Mouse (Mus musculus) limb, embryonic 15.5 days (tissue): ENCODE measurements at regions not wholly inside any gene's neighbourhood (a gene's known extent, or its start where the extent isn't known, plus 50 kb on each side); places are given as distances from the start of the nearest gene placed in this dataset.

ENCODE experiments used
- ATAC-seq: fragments of 200-750 bp; cut with Nextera tagmentation; 2 replicates; pipeline ENCODE4 v1.8.0; 2017; ENCODE audit warnings: low read depth, moderate TSS enrichment; ENCODE audit not compliant: insufficient number of reproducible peaks, low FRiP score, low TSS enrichment
- H3K27ac ChIP-seq: fragments of 300-500 bp; sonication (generic); 2 replicates; pipeline ENCODE4 v1.5.1; 2015; ENCODE audit warnings: moderate library complexity, mild to moderate bottlenecking, inconsistent platforms
- H3K27me3 ChIP-seq: fragments of 300-500 bp; sonication (generic); 2 replicates; pipeline ENCODE4 v1.6.1; 2015; ENCODE audit warnings: inconsistent platforms
- H3K36me3 ChIP-seq: fragments of 300-500 bp; sonication (generic); 2 replicates; pipeline ENCODE4 v1.6.1; 2015; ENCODE audit warnings: inconsistent platforms
- H3K4me1 ChIP-seq: fragments of 300-500 bp; sonication (generic); 2 replicates; pipeline ENCODE4 v1.6.1; 2015; ENCODE audit warnings: inconsistent platforms
- H3K4me2 ChIP-seq: fragments of 300-500 bp; sonication (generic); 2 replicates; pipeline ENCODE4 v1.6.1; 2015; ENCODE audit warnings: mild to moderate bottlenecking, inconsistent platforms
- H3K4me3 ChIP-seq: fragments of 300-500 bp; sonication (generic); 2 replicates; pipeline ENCODE4 v1.5.1; 2015; ENCODE audit warnings: mild to moderate bottlenecking, inconsistent platforms
- H3K9ac ChIP-seq: fragments of 300-500 bp; sonication (generic); 2 replicates; pipeline ENCODE4 v1.6.1; 2015; ENCODE audit warnings: inconsistent platforms
- H3K9me3 ChIP-seq: fragments of 300-500 bp; sonication (generic); 2 replicates; pipeline ENCODE4 v1.6.1; 2016; ENCODE audit warnings: inconsistent platforms
- WGBS: fragments of 180-500 bp; shearing (Covaris S2); methylation state at CpG from one replicate; pipeline ENCODE4 v1.1.7; 2015; 5-methylcytosine and 5-hydroxymethylcytosine counted together

- 14% methylated on average over 4 of the region's 4 CpGs for WGBS
- peak; percentile 71; the same call in 1 of the 2 replicates for ATAC-seq
- H3K27ac ChIP-seq: no peak overlapping the region
- no peak overlapping the region for H3K4me2 ChIP-seq
- H3K4me3 ChIP-seq: no peak overlapping the region
- H3K4me1 ChIP-seq: peaks cover 4% of the 10 kb centered on the region; the same call in 1 of the 2 replicates
- H3K36me3 ChIP-seq: no peaks in the 10 kb centered on the region
- no peak overlapping the region for H3K9ac ChIP-seq
- no peaks in the 10 kb centered on the region for H3K9me3 ChIP-seq
- no peaks in the 10 kb centered on the region for H3K27me3 ChIP-seq
These were observed 94.1 kb upstream of the Vgll3 start for GRCm38 (mm10) chr16:65720953-65721352.

GRCm38 (mm10) chr16:65725559-65726269 is 89.3 kb upstream of the Vgll3 start:
- Histone ChIP-seq H3K9me3 (no peaks in the 10 kb centered on the region), H3K36me3 (no peaks in the 10 kb centered on the region), H3K27ac (no peak overlapping the region), H3K27me3 (no peaks in the 10 kb centered on the region), H3K4me2 (no peak overlapping the region), H3K9ac (no peak overlapping the region), H3K4me3 (no peak overlapping the region), H3K4me1 (peaks cover 4% of the 10 kb centered on the region; the same call in 1 of the 2 replicates)
- 82% methylated on average over 5 of the region's 5 CpGs for WGBS
- ATAC-seq: no peak

GRCm38 (mm10) chr16:65726289-65726688 is 88.8 kb upstream of the Vgll3 start:
- no peaks in the 10 kb centered on the region for H3K27me3 ChIP-seq
- WGBS: 80% methylated on average over 3 of the region's 3 CpGs
- no peak overlapping the region for H3K27ac ChIP-seq
- ATAC-seq: no peak
- no peak overlapping the region for H3K9ac ChIP-seq
- H3K4me1 ChIP-seq: no peaks in the 10 kb centered on the region
- no peak overlapping the region for H3K4me2 ChIP-seq
- H3K4me3 ChIP-seq: no peak overlapping the region
- H3K36me3 ChIP-seq: no peaks in the 10 kb centered on the region
- no peaks in the 10 kb centered on the region for H3K9me3 ChIP-seq

GRCm38 (mm10) chr16:65729322-65729721 is 85.7 kb upstream of the Vgll3 start:
- ATAC-seq: no peak
- no peak overlapping the region for H3K4me3 ChIP-seq

GRCm38 (mm10) chr16:65739652-65740051 is 75.4 kb upstream of the Vgll3 start:
- Histone ChIP-seq H3K4me3 (no peak overlapping the region), H3K4me2 (no peak overlapping the region), H3K27ac (no peak overlapping the region), H3K27me3 (no peaks in the 10 kb centered on the region), H3K36me3 (no peaks in the 10 kb centered on the region), H3K4me1 (no peaks in the 10 kb centered on the region), H3K9me3 (no peaks in the 10 kb centered on the region), H3K9ac (no peak overlapping the region)
- ATAC-seq: no peak
- WGBS: 89% methylated on average over 3 of the region's 3 CpGs

More at GRCm38 (mm10) chr16:65729322-65729721, 85.7 kb upstream of the Vgll3 start:
- H3K27ac ChIP-seq: no peak overlapping the region
- no peaks in the 10 kb centered on the region for H3K9me3 ChIP-seq
- H3K27me3 ChIP-seq: no peaks in the 10 kb centered on the region
- no peaks in the 10 kb centered on the region for H3K4me1 ChIP-seq
- 42% methylated on average over 4 of the region's 4 CpGs for WGBS
- no peak overlapping the region for H3K9ac ChIP-seq
- no peaks in the 10 kb centered on the region for H3K36me3 ChIP-seq
- no peak overlapping the region for H3K4me2 ChIP-seq

- Histone ChIP-seq H3K4me1 (no peaks in the 10 kb centered on the region), H3K36me3 (no peaks in the 10 kb centered on the region), H3K9ac (no peak overlapping the region), H3K4me3 (no peak overlapping the region), H3K27me3 (no peaks in the 10 kb centered on the region), H3K27ac (no peak overlapping the region), H3K4me2 (no peak overlapping the region), H3K9me3 (no peaks in the 10 kb centered on the region)
- ATAC-seq: no peak
These were observed 72.1 kb upstream of the Vgll3 start for GRCm38 (mm10) chr16:65742951-65743350.

- Histone ChIP-seq H3K9me3 (no peaks in the 10 kb centered on the region), H3K4me2 (no peak overlapping the region), H3K4me3 (no peak overlapping the region), H3K9ac (no peak overlapping the region), H3K36me3 (no peaks in the 10 kb centered on the region), H3K27ac (no peak overlapping the region), H3K27me3 (no peaks in the 10 kb centered on the region), H3K4me1 (no peaks in the 10 kb centered on the region)
- 59% methylated on average over 2 of the region's 2 CpGs for WGBS
- no peak for ATAC-seq
These were observed 59.4 kb upstream of the Vgll3 start for GRCm38 (mm10) chr16:65755667-65756066.
